Mouse (Mus musculus) heart, adult 8-10 months (tissue): ENCODE measurements around the gene Sertad2. TPM values are rescaled to one million over a fixed set of nuclear protein-coding genes. Genes with fewer than 3 reads are reported as not detected.

Experiments
- DNase-seq: peaks from one replicate; pipeline ENCODE4 v3.0.0; 2022; ENCODE audit warnings: low spot score
- total RNA-seq, 4 experiments: library from RNA; stranded (reverse); gene quantifications; 2 replicates each; pipeline ENCODE4 v1.2.4; 2022

Sertad2 gene
- total RNA-seq, 4 experiments from 2014 or later, result 17.2 to 22.2 (median 20.1) TPM

- DNase-seq, result peak; percentile 48
Measured at GRCm38 (mm10) chr11:20594229-20595201, 51.5 kb downstream of the Sertad2 start.

DNA sequence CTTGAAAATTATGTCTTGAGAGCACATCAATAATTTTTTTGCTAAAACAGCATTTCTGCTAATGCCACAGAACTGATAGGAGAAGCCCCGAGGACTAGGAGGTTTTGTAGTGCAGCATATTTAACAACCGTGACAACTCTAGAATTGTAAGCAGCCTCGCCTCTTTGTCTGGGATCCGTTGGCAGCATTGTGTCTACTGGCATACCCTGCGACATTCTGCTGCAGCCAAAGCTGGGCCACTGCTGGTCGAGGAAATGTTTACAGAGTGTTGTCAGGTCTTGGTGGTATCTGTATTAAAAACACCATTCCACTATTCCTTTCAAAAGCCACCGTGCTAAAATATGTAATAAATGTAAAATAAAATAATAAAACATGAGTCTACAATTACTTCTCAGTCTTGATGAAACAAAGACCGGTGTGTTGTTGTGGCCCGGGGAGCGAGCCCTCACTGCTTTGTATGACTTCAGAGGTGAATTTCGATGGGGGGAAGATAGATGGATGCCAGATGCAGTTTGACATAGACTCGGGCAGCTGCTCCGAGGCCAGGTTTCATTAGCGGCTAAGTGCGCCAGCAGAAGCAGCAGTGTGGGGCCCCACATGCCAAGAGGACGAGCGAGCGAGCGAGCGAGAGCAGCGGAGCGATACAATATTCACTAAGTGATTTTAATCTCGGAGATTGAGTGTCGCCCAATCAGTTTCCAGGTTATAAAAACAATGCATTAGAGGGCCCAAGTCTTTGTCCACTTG lies 60.2 kb downstream of the Sertad2 start:
- no peak for DNase-seq

DNA sequence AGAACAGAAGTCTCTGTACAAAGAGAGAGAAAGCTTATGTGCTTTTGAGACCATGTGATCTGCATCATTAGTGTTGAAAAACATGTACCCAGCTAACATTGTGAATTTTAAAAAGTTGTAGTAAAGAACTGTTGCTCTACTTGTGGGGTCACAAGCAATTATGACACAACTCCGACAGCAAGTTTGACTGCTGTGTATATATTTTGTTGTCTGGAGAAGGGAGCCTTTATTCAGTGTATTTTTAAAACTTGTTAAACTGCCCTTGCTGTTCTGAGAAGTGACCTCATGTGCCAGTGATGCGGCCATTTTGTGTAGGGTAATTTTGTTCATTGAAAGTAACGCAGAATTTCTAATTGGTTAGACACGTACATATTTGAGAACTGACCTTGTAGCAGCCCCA lies 61.1 kb downstream of the Sertad2 start:
- DNase-seq, result no peak

GRCm38 (mm10) chr11:20605613-20606012 lies 62.6 kb downstream of the Sertad2 start:
- no peak for DNase-seq

DNA sequence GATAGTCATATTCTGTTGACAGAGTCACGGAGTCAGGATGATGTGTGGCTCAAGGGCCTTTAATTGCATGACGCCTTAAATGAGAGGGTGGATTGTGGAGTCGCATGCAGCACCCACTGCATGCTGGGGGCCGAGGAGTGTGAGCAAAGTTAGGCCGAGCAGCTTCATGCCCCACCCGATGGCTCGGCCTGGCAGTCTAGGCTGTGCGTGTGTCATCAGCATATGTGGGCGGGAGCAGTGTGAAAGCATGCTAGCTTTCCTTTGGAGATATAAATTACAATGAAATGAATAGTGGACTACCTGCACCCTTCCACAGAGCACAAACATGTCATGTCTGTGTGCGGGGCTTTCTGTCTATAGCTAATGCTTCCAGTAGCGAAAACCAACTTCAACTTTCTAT lies 65.4 kb downstream of the Sertad2 start:
- DNase-seq, result no peak

DNA sequence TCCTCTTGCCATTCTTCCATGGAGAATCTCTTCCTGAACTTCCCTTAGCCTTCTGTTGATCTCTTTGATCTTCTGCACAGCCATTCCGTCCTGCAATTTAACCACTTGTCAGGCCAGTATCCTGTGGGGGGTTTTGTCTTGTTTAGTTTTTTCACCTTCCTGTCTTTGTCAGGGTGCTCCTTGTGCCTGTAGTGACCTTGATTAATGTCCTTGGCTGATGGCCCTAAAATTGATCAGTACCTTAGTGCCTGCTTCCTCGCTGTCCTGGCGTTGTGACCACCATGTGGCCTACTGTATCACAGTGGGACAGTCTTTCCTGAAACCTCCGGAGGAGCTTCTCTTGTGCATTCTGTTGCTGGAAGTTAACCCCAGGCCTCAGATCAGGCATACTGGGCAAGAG lies 70.2 kb downstream of the Sertad2 start:
- DNase-seq, result no peak

DNA sequence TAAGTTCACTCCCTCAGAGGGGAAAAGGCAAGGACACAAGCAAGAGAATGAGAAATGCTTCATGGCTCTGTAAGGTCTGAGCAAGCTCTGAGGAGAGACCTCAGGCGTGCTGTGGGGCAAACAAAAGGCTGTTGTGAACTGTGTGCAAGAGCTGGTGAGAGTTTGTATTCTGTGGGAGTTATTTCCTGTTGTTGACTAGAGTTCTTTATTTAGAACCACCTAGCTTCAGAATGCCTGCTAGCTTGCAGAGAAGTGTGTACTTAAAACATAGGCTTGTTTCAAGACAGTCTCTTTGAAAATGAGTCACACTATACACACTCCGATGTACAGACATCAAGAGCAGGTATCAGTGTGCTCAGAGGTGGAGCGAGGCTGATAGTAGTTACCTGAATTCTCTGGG lies 73.0 kb downstream of the Sertad2 start:
- DNase-seq, result peak; percentile 46

DNA sequence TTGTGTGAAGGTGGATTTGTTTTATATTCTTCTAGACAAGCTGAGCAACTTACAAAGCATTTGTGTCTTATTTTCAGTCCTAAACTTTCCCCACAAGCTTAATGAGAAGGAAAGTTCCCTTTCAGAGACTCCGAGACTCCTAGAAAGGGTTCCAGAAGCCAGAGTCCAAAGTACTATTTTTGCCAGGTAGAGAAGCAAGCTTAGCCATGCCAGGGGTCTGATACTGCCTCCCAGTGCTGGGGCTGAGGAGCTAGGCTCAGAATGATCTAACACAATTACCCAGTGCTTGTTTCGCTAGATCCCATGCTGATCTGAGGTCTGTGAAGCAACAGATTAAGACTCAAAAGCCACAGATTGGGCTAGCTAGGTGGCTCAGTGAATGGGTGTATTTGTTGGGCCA lies 84.1 kb downstream of the Sertad2 start:
- DNase-seq, result no peak

DNA sequence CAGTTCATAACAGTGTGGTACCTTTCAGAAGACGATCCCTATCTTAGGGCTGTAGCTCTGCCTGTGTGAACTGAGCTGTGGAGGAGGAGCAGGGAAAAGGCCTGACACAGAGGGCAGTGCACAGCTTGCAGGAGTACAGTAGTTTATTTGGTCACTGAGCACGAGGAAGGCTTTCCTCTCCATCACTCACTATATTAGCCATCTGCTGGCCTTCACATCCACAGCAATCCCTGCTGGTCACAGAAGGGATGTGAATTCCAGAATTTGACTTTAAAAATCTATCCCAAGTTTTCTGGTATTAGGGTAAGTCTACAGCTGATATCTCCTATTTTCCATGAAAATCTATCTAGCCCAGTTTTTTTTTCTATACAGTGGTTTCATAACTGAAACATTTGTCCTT lies 85.2 kb downstream of the Sertad2 start:
- no peak for DNase-seq

DNA sequence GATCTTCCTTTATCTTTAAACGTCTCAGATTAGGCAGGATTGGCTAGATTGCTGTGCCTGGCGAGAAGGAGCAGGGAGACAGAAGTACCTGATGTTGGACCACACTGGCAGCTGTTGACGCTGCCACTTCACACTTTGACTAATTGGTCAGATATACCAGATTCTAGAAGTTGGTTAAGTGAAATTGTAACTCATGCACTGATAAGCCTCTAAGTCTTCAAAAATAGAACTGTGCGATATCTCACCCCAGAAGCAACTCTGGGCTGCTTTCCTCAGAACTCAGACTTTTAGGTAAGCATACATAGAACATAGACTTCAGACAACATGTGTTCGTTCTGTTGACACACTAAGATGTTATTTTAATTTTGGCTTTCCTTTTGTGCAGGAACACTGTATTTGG lies 86.6 kb downstream of the Sertad2 start:
- DNase-seq, result no peak

GRCm38 (mm10) chr11:20631026-20631940 lies 88.2 kb downstream of the Sertad2 start:
- peak; percentile 97 for DNase-seq

DNA sequence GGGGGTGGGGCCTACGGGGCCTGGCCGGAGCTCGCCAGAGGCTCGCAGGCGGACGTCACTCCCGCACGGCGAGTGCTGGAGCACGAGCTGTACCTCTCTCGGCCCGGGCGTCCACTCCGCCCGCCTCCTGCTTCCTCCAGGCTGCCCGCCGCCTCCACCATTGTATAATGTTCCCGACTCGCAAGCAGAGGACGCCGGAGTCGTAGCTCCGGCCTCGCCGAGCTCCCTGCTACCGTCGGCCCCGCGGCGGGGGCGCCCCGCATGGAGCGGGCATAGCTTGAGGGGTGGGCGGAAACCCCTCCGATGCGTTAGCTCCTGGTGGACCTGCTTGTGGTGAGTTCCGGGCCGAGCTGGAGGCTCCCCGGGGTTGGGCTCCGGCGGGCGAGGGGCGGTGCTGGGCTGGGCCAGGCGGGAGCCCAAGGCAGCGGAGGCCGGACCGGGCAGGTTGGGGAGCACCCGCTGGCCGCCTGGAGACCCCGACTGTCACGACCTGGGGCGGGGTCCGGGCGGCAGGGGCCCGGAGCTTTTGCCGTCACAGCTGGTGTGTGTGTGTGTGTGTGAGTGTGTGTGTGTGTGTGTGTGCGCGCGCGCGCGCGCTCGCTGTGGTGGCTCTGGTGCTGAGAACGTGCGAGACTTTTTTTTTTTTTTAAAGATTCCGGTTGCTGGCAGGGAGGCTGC lies 89.0 kb downstream of the Sertad2 start:
- no peak for DNase-seq

DNA sequence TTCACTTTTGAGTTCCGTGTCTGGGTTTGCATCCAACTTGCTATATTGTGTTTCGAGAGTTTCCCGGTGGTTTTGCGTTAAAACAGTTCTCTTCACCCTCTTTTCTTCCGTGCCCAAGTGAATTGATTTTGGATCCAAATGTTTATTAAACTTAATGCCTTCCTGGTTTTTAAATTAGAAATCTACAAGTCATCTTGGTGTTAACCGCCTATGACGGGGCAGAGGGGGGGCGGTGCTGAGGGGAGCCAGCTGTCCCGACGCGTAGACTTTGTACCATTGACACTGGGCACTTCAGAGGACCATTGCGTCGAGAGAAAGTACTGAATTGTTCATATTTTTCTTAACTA lies 89.5 kb downstream of the Sertad2 start:
- peak; percentile 51 for DNase-seq

DNA sequence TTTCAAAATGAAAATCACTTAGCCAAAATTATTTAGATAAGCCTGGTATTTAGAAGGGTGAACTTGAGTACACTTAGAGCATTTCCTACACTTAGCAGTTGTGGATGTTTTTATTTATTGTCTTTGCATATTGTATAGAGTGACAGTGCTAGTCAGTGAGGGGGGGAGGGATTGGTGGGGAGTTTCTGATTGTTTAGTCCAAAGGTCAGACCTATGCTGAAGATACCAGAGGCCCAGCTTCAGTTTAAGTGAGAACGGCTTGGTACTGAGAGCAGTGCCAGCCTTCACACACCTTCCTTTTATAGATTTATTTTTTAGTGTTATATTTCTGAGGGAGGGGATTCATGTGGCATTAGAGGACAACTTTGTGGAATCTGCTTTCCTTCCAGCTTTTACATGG lies 91.5 kb downstream of the Sertad2 start:
- DNase-seq, result no peak

- no peak for DNase-seq
Measured at GRCm38 (mm10) chr11:20635646-20636045, 92.6 kb downstream of the Sertad2 start.

GRCm38 (mm10) chr11:20636114-20636513 lies 93.1 kb downstream of the Sertad2 start:
- DNase-seq, result no peak

DNA sequence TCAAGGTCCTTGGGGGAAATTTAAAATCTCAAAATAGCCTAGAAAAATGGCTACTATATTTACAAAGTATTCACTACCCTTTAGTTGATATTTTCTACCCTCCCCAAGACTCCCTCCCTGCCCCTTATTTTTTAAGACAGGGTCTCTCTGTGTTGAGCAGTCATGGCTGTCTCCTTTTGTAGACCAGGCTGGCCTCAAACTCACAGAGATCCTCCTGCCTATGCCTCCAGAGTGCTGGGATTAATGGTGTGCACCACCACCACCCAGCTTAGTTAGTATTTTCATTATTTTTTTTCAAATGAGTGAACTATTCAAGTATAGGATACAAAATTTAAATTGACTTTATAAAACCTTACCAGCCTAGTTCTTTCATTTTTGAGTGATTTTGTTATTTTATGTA lies 94.0 kb downstream of the Sertad2 start:
- no peak for DNase-seq

GRCm38 (mm10) chr11:20638841-20639240 lies 95.8 kb downstream of the Sertad2 start:
- peak; percentile 75 for DNase-seq

DNA sequence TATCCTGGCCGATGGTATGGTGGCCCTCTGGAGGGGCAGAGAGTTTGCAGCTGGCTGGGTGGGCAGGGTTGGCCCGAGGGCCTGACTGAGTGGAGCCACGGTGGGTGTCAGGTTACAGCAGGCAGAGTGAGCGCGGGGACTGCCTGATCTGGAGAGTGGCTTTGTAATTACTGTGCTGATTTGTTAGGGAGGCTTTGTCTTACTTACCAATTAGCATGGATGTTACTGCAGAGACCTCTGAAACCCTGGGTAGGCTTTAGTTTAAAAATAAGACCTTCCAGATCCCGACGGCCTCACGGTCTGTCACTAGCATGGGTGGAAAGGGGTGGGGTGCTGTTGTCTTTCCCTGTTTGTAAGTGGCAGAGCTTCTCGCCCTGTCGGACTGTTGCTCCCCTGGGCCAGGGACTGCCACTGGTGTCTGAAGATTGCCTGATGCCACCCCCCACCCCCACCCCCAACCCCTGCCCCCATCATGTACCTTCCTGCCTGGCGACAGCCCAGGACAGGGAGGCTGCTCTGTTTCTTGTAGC lies 96.9 kb downstream of the Sertad2 start:
- peak; percentile 27 for DNase-seq

DNA sequence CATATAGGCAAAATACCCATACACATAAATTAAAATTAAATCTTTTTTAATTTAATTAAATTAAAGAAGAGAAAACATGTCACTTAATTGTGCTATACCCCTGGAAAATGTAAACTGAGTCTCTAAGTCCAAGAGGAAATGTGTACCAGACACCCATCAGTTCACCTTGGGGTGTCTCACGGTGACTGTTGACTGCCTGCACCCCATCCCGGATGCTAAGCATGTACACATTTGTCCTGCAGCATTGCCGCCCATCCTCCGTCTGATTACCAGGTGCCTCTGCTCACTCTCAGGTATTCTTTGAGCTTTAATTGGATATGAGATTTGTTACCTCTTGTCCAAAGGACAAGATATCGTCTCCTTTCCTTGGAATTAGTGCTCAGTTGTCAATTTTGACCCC lies 99.3 kb downstream of the Sertad2 start:
- no peak for DNase-seq

DNA sequence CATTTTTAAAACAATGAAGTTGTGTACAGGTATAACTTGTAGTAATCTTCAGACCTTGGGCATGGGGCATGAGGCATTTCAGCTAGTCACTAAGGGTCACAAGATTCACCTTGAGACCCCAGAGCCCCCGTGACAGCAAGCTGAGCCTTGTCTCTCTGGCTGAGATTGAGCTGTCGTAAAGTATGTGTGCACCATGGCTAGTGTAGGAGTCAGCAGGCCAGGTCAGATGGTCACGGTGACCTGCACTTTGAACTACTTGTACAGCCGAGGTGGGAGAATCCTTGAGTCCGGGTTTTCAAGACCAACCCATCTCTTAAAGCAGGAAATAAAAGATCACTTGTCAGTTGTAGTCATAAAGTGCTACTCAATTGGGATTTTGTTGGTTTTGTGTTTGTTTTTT lies 100.1 kb downstream of the Sertad2 start:
- no peak for DNase-seq
